Mouse (Mus musculus) Patski (cell line): ENCODE measurements at regions not wholly inside any gene's neighbourhood (a gene's known extent, or its start where the extent isn't known, plus 50 kb on each side); places are given as distances from the start of the nearest gene placed in this dataset.

Source experiments
- ATAC-seq: fragments of 100-300 bp; one replicate; pipeline ENCODE4 v1.8.0; 2021
- CTCF ChIA-PET: fragments of 350-600 bp; sonication (Branson Sonifier 250); formaldehyde crosslinking; loops from one replicate; lab custom pipeline; 2022; ENCODE audit warnings: inconsistent platforms; lab: Charles Lee
- POLR2A ChIA-PET: fragments of 350-600 bp; sonication (Branson Sonifier 250); formaldehyde crosslinking; loops from one replicate; lab custom pipeline; 2022; ENCODE audit warnings: antibody characterized with exemption, inconsistent platforms; lab: Charles Lee
- DNase-seq: peaks from one replicate; pipeline ENCODE4 v3.0.0-alpha.2; 2011; ENCODE audit warnings: low read depth, low spot score
- H3K27me3 ChIP-seq: fragments of 371-371 bp; one replicate; pipeline ENCODE4 v1.5.1; 2021
- CTCF ChIP-seq: fragments of 100-300 bp; IDR thresholded peaks from one replicate; pipeline ENCODE4 v1.5.1; 2021
- in situ Hi-C: fragments of 300-500 bp; cut with MboI; formaldehyde crosslinking; loops from 3 replicates; pipeline ENCODE4 v1.11.1; 2018; ENCODE audit warnings: low pct_unique_long_range_greater_than_20kb, mixed read lengths

GRCm38 (mm10) chr13:118193951-118194696, 192.3 kb upstream of the B430218F22Rik start:
- POLR2A ChIA-PET, result no interaction called here
- TF ChIP-seq CTCF, result no peak
- ATAC-seq (no peak), DNase-seq (no peak)
- no peaks in the 10 kb centered on the region for H3K27me3 ChIP-seq
- in situ Hi-C loops, result no loop called here
- CTCF ChIA-PET, result interaction anchor here (1.0 kb wide), 1 partner anchor 14 kb away, joined by 3 read pairs; no protein-coding TSS in a partner anchor

GRCm38 (mm10) chr13:118208146-118208545, 178.3 kb upstream of the B430218F22Rik start:
- CTCF ChIA-PET, result interaction anchor here (1.1 kb wide), 1 partner anchor 14 kb away, joined by 3 read pairs; no protein-coding TSS in a partner anchor
- in situ Hi-C loops, result no loop called here
- no peak for DNase-seq
- no peak for TF ChIP-seq CTCF
- POLR2A ChIA-PET, result no interaction called here
- H3K27me3 ChIP-seq, result peaks cover 5% of the 10 kb centered on the region
- ATAC-seq, result no peak

GRCm38 (mm10) chr13:118227354-118227753, 159.1 kb upstream of the B430218F22Rik start:
- ATAC-seq (no peak), DNase-seq (peak; percentile 1)
- ChIA-PET CTCF (interaction anchor here (0.9 to 1.6 kb wide), 4 partner anchors 18 to 894 kb away, joined by 3 to 4 read pairs (median 3); no protein-coding TSS in a partner anchor), POLR2A (no interaction called here)
- peaks cover 8% of the 10 kb centered on the region for H3K27me3 ChIP-seq
- in situ Hi-C loops, result loop anchor here (5.0 kb wide), 1 partner anchor 895 kb away; no protein-coding TSS in a partner anchor
- TF ChIP-seq CTCF, result peak; percentile 46

DNA sequence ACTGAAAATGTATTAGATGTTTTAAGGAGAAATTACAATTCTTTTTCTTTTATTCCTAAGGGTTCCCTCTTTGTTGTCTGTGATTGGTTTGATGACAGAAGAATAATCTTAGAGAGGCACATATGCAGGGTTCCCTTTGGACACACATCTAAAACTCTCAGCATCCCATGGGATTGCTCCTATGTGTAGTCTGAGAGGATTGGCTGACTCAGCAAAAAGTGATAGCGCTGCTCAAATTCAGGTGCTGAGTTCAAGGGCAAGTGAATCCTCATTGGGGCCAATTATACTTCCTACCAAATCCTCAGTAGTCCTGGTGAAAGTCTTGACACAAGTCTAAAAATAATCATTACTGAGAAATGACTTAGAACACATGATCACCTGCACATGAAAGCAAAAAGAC, 148.5 kb upstream of the B430218F22Rik start:
- ChIA-PET CTCF (no interaction called here), POLR2A (no interaction called here)
- peaks cover 28% of the 10 kb centered on the region for H3K27me3 ChIP-seq
- ATAC-seq (no peak), DNase-seq (no peak)
- TF ChIP-seq CTCF, result no peak
- in situ Hi-C loops, result no loop called here

GRCm38 (mm10) chr13:118244680-118245079, 141.8 kb upstream of the B430218F22Rik start:
- no peak for TF ChIP-seq CTCF
- no peak for ATAC-seq
- ChIA-PET POLR2A (no interaction called here), CTCF (interaction anchor here (1.3 to 2.0 kb wide), 2 partner anchors 18 to 41 kb away, joined by 3 to 4 read pairs; no protein-coding TSS in a partner anchor)
- no peak for DNase-seq
- H3K27me3 ChIP-seq, result peaks cover 32% of the 10 kb centered on the region
- in situ Hi-C loops, result no loop called here

- POLR2A ChIA-PET, result no interaction called here
- no peak for TF ChIP-seq CTCF
- CTCF ChIA-PET, result interaction anchor here (1.3 to 2.0 kb wide), 2 partner anchors 18 to 40 kb away, joined by 3 to 4 read pairs; no protein-coding TSS in a partner anchor
- in situ Hi-C loops, result no loop called here
- ATAC-seq, result no peak
- no peak for DNase-seq
- peaks cover 31% of the 10 kb centered on the region for H3K27me3 ChIP-seq
These were observed 140.9 kb upstream of the B430218F22Rik start for GRCm38 (mm10) chr13:118245546-118245945.

DNA sequence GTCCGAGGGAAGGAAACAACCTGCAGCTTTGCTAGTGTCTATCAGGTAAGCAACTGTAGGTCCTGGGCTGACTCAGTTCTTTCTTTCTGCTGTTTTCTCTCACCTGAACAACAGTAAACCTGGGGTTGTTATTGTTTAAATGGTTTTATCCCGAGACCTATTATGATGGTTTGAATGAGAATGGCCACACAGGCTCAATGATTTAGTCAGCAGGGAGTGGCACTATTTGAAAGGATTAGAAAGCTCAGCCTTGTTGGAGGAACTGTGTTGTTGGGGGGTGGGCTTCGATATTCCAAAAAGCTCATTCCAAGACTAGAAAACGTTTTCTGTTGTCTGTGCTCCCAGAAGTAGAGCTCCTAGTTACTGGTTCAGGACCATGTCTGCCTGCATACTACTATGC, 126.8 kb upstream of the B430218F22Rik start:
- TF ChIP-seq CTCF, result no peak
- peaks cover 5% of the 10 kb centered on the region for H3K27me3 ChIP-seq
- ChIA-PET POLR2A (no interaction called here), CTCF (interaction anchor here (1.0 kb wide), 1 partner anchor 33 kb away, joined by 3 read pairs; no protein-coding TSS in a partner anchor)
- DNase-seq (no peak), ATAC-seq (no peak)
- in situ Hi-C loops, result no loop called here

DNA sequence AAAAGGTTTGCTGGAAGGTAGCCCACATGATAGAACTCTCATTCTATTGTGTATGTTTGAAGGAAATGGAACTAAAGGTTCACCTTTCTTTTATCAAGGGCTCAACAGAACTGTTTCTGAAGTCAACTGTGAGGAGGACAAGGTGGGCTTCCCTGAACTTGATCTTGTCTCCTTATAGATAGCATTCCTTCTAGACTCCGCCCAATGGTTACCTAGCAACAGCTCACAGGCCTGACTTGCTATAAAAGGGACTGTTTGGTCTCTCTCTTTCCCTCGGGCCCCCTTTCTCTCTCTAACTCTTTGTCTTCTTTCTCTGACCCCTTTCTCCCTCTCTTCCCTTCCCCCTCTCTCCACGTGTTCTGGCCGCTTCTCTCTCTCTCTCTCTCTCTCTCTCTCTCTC, 123.5 kb upstream of the B430218F22Rik start:
- DNase-seq (no peak), ATAC-seq (no peak)
- ChIA-PET CTCF (no interaction called here), POLR2A (no interaction called here)
- in situ Hi-C loops, result no loop called here
- no peaks in the 10 kb centered on the region for H3K27me3 ChIP-seq
- no peak for TF ChIP-seq CTCF

DNA sequence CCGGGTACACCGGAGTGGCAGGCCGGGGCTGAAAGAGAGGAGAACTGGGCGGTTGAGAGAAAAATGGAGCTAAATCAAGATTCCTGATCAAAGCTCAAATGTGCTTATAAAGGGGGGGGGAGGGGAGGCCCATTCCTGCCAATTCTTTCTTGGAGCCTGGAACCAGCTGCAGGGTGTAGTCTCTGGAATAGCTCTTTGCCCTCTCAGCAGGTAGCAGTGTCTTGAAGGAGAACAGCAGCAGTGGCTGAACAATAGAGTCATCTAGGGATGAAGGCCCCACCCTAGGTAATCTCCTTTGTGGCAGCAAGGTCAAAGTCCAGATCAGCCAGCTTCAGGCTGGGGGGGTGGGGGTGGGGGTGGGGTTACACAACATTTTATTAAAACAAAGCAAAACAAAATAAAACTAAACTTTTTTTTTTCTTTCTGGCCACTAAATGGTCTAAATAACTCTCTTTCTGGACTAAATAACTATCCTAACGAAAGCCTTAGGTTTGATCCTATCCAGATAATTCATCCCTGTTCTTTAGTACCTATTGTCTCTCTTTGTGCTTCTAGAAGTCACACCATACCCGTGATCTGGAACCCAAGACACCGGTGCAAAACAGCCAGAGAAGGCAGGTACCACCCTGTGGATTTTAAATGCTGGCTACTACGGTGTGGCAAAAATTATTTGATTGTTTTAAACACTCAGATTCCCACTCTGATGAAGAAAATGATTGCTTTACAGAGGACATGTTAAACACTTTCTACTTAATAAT, 120.5 kb upstream of the B430218F22Rik start:
- no peak for TF ChIP-seq CTCF

GRCm38 (mm10) chr13:118272904-118273303, 113.5 kb upstream of the B430218F22Rik start:
- no peak for DNase-seq
- ChIA-PET POLR2A (no interaction called here), CTCF (interaction anchor here (1.1 kb wide), 1 partner anchor 28 kb away, joined by 3 read pairs; no protein-coding TSS in a partner anchor)
- ATAC-seq, result no peak
- in situ Hi-C loops, result no loop called here
- TF ChIP-seq CTCF, result no peak
- peaks cover 8% of the 10 kb centered on the region for H3K27me3 ChIP-seq

More for the DNA sequence above, 120.5 kb upstream of the B430218F22Rik start:
- in situ Hi-C loops, result no loop called here
- no peak for DNase-seq
- H3K27me3 ChIP-seq, result no peaks in the 10 kb centered on the region
- ChIA-PET POLR2A (no interaction called here), CTCF (no interaction called here)
- no peak for ATAC-seq
